ENCODE assay signal across 19 mouse cellular contexts in the genomic region with DNA sequence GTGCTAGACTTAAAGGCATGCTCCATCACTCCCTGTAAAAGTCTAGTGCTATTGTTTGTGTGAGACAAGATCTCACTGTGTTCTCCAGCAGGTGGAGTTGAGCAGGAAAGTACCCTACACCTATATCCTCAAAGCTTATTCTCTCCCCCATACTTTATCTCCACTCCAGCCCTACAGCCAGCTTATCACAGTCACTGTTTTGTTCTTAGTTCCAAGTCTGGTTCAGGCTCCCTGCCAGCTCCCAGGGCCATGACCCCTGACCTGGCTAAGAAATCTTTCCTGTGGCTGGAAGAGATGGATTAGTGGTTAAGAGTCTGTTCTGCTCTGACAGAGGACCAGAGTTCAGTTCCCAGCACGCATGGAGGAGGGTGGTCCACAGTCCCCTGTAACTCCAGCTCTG. TPM values are rescaled to one million over a fixed set of nuclear protein-coding genes. Genes with fewer than 3 reads are reported as not detected.
DNase-seq lines count a peak whose midpoint lies in the region; ATAC-seq lines count a peak whose summit lies in the region.
"Had no signal": no experiment of that assay in that cellular context is flagged by ENCODE, and none has a peak within 500 bp of the region (broad histone marks: within the 10 kb centered on the region; RNA-seq: fewer than 3 reads in every experiment).

No protein-coding gene starts in this region.

- H3K4me1 ChIP-seq in kidney, embryonic 15.5 days, result peaks cover 30% of the 10 kb centered on the region

- H3K9ac ChIP-seq in kidney, embryonic 15.5 days, result no peak overlapping the region
- H3K9ac ChIP-seq: limb, embryonic 12.5 days; liver, embryonic 14.5 days; lung, embryonic 15.5 days had no signal

- no peak for ATAC-seq in kidney, embryonic 15.5 days (replicated peaks; ENCODE audit: low FRiP score)
- ATAC-seq in activated CD4-positive, CD25-positive, alpha-beta regulatory T cell, adult 4 months, result no peak
- ATAC-seq: hindbrain, embryonic 16.5 days had no signal

- no peak overlapping the region for H3K4me2 ChIP-seq in kidney, embryonic 15.5 days
- H3K4me2 ChIP-seq: limb, embryonic 12.5 days; lung, embryonic 15.5 days had no signal

- H3K9me3 ChIP-seq in kidney, embryonic 15.5 days (replicated peaks), result no peaks in the 10 kb centered on the region
- H3K9me3 ChIP-seq: limb, embryonic 12.5 days; lung, embryonic 15.5 days; midbrain, embryonic 10.5 days had no signal

- WGBS in kidney, embryonic 15.5 days, result 68% methylated on average over 1 of the region's 1 CpGs

- no peaks in the 10 kb centered on the region for H3K36me3 ChIP-seq in kidney, embryonic 15.5 days
- H3K36me3 ChIP-seq: limb, embryonic 12.5 days; lung, embryonic 15.5 days; midbrain, embryonic 10.5 days had no signal

- H3K27me3 ChIP-seq in kidney, embryonic 15.5 days, result peaks cover 14% of the 10 kb centered on the region

- no peak overlapping the region for H3K4me3 ChIP-seq in kidney, embryonic 15.5 days (replicated peaks)
- H3K4me3 ChIP-seq: limb, embryonic 12.5 days; lung, embryonic 15.5 days; midbrain, embryonic 10.5 days had no signal

- peak; percentile 84 to 93 for DNase-seq in adrenal gland, adult (ENCODE audit: inconsistent age in 2 of 2, low spot score in 1 of 2)
- no peak for DNase-seq in adrenal gland, postnatal 4 days (ENCODE audit: low spot score in 2 of 2)
- DNase-seq in kidney, postnatal 10 days, result peak; percentile 33
- peak; percentile 56 for DNase-seq in adipocyte (ENCODE audit: low spot score)
- peak; percentile 85 for DNase-seq in adrenal gland, postnatal 36 days
- DNase-seq in heart, postnatal 14 days, result no peak
- DNase-seq: heart, adult 11 months; heart, postnatal 4 days; kidney, adult 8-10 months; lung, postnatal 4 days; thymus, adult 18-20 months had no signal

- intact Hi-C loops in heart, postnatal 14 days (cut with DNase I), result no loop called here

- no peak overlapping the region for H3K27ac ChIP-seq in kidney, embryonic 15.5 days
- H3K27ac ChIP-seq: limb, embryonic 12.5 days; liver, embryonic 14.5 days; lung, embryonic 15.5 days; midbrain, embryonic 10.5 days had no signal

RNA-seq across cellular contexts. Expression of a gene that starts 6.8 kb away (rescaled TPM):
- total RNA-seq in adrenal gland, postnatal 4 days (2021), result 1 to 10 TPM; 4.1 to 4.8 TPM
- polyA plus RNA-seq in kidney, embryonic 15.5 days (2015; fragmentation: Nextera tagmentation; extraction: Ambion mirVana), result 3.7 and 4.3 TPM in 2 replicates
- 1 to 10 TPM; 1.7 to 6.9 TPM for total RNA-seq in adrenal gland, postnatal 36 days (2021)
- total RNA-seq in heart, postnatal 14 days (2021), result under 1 TPM; 0.27 to 0.43 TPM
- polyA plus RNA-seq in activated CD4-positive, CD25-positive, alpha-beta regulatory T cell, adult 4 months (2017; shearing (Covaris generic)), result under 1 TPM in 1 of 2 experiments, not detected in 1; 0.37 TPM
- total RNA-seq: monocyte, adult 5-6 weeks had no signal
- polyA plus RNA-seq: liver, embryonic 14.5 days had no signal

RNA-seq across cellular contexts. Expression of a gene that starts 20.0 kb away (rescaled TPM):
- 1,000 to 10,000 TPM; 1,362 to 1,367 TPM for total RNA-seq in adrenal gland, postnatal 4 days (2021)
- polyA plus RNA-seq in kidney, embryonic 15.5 days (2015; fragmentation: Nextera tagmentation; extraction: Ambion mirVana), result 1,072 and 1,152 TPM in 2 replicates
- total RNA-seq in adrenal gland, postnatal 36 days (2021), result 1,000 to 10,000 TPM; 1,174 to 1,217 TPM
- 100 to 1,000 TPM; 538 to 580 TPM for total RNA-seq in heart, postnatal 14 days (2021)
- 1,000 to 10,000 TPM; 3,386 to 3,946 TPM for polyA plus RNA-seq in activated CD4-positive, CD25-positive, alpha-beta regulatory T cell, adult 4 months (2017; shearing (Covaris generic))

RNA-seq across cellular contexts. Expression of a gene that starts 23.6 kb away (rescaled TPM):
- 10 to 100 TPM; 18.8 TPM for total RNA-seq in adrenal gland, postnatal 4 days (2021)
- 14.6 and 15.2 TPM in 2 replicates for polyA plus RNA-seq in kidney, embryonic 15.5 days (2015; fragmentation: Nextera tagmentation; extraction: Ambion mirVana)
- total RNA-seq in adrenal gland, postnatal 36 days (2021), result 1 to 10 TPM; 6.9 to 8.4 TPM
- total RNA-seq in heart, postnatal 14 days (2021), result 1 to 10 TPM; 5.5 to 6.9 TPM
- 1 to 10 TPM; 1.4 to 2.9 TPM for polyA plus RNA-seq in activated CD4-positive, CD25-positive, alpha-beta regulatory T cell, adult 4 months (2017; shearing (Covaris generic))

RNA-seq across cellular contexts. Expression of a gene that starts 50.5 kb away (rescaled TPM):
- total RNA-seq in adrenal gland, postnatal 4 days (2021), result 1 to 10 TPM; 1.6 to 1.9 TPM
- polyA plus RNA-seq in kidney, embryonic 15.5 days (2015; fragmentation: Nextera tagmentation; extraction: Ambion mirVana), result 9.9 and 10.1 TPM in 2 replicates
- total RNA-seq in adrenal gland, postnatal 36 days (2021), result under 1 TPM; 0.76 to 0.92 TPM
- 1 to 10 TPM; 1.6 to 6.2 TPM for total RNA-seq in heart, postnatal 14 days (2021)
- polyA plus RNA-seq in activated CD4-positive, CD25-positive, alpha-beta regulatory T cell, adult 4 months (2017; shearing (Covaris generic)), result 10 to 100 TPM; 70.4 to 78.5 TPM

Comparison
In these comparisons a context has a peak if more than half of its experiments do, and no peak if none do; other contexts are left out.
1. DNase-seq: peak in adrenal gland, adult (2 of 2), kidney, postnatal 10 days (single experiment), adipocyte (single experiment) and adrenal gland, postnatal 36 days (2 of 2); none in adrenal gland, postnatal 4 days (0 of 2) and heart, postnatal 14 days (0 of 2).